Mouse (Mus musculus) bone marrow macrophage, adult 2 months (primary cell): ENCODE results near the gene Pid1.

ENCODE experiments used
- CTCF ChIP-seq: IDR thresholded peaks from 2 replicates; pipeline ENCODE4 v1.5.1; 2012; ENCODE audit warnings: low read depth, mild to moderate bottlenecking, low read length, moderate library complexity
- POLR2A ChIP-seq: IDR thresholded peaks from 2 replicates; pipeline ENCODE4 v1.6.1; 2012; ENCODE audit warnings: mild to moderate bottlenecking, low read depth, low read length, borderline replicate concordance

- TF ChIP-seq POLR2A = no peak
- no peak for TF ChIP-seq CTCF
These were observed 210.0 kb downstream of the Pid1 start for GRCm38 (mm10) chr1:84153943-84154342.
